Mouse (Mus musculus) layer of hippocampus, adult 11-12 months (tissue): ENCODE data around the gene Rhox4e.
"Not testable (repeated sequence)": the region's sequence is repeated elsewhere in the genome, so short reads cannot be mapped to it uniquely, and the experiment has no call there.

Experiments used
- DNase-seq: peaks from one replicate; pipeline ENCODE4 v3.0.0; 2022; ENCODE audit warnings: low spot score

Gene Rhox4e

GRCm38 (mm10) chrX:37557112-37557511 is at the start of gene Rhox4e:
TSS of gene Rhox4e (plus strand) at chrX:37557412.
- not testable (repeated sequence) for DNase-seq

- not testable (repeated sequence) for DNase-seq
Measured at GRCm38 (mm10) chrX:37514059-37514458, 43.2 kb upstream of the Rhox4e start, which contains the start of gene Rhox4d. TSS of gene Rhox4d (plus strand) at chrX:37514359.

GRCm38 (mm10) chrX:37530152-37530551 is 27.1 kb upstream of the Rhox4e start, which contains the start of gene Rhox2e:
TSS of gene Rhox2e (plus strand) at chrX:37530452.
- not testable (repeated sequence) for DNase-seq

- DNase-seq: not testable (repeated sequence)
Measured at GRCm38 (mm10) chrX:37541719-37542118, 15.5 kb upstream of the Rhox4e start, which contains the start of gene Rhox3e. TSS of gene Rhox3e (plus strand) at chrX:37542019.

- DNase-seq: not testable (repeated sequence)
Measured at GRCm38 (mm10) chrX:37571105-37571504, 13.9 kb downstream of the Rhox4e start, which contains the start of gene Rhox2f. TSS of gene Rhox2f (plus strand) at chrX:37571405.

GRCm38 (mm10) chrX:37572638-37573037 is 15.4 kb downstream of the Rhox4e start:
- DNase-seq: not testable (repeated sequence)

- not testable (repeated sequence) for DNase-seq
Measured at GRCm38 (mm10) chrX:37580692-37581091, 23.5 kb downstream of the Rhox4e start, which contains the start of gene Rhox3f. TSS of gene Rhox3f (plus strand) at chrX:37580992.

- not testable (repeated sequence) for DNase-seq
Measured at GRCm38 (mm10) chrX:37607604-37608003, 50.4 kb downstream of the Rhox4e start, which contains the start of gene Rhox4f. TSS of gene Rhox4f (minus strand) at chrX:37607704.
